Mouse (Mus musculus): ENCODE results near the gene Adrm1.

- no peak for TF ChIP-seq CTCF (IDR thresholded peaks at IDR 0.05; ENCODE audit: control insufficient read depth, insufficient read depth, insufficient replicate concordance, low read depth, low read length)
- no peak for TF ChIP-seq POLR2A (IDR thresholded peaks at IDR 0.05; ENCODE audit: control insufficient read depth, low read depth, low read length)
Measured at GRCm38 (mm10) chr2:180202805-180203204, 31.5 kb downstream of the Adrm1 start.

Data from testis, adult 2 months (tissue).